Mouse (Mus musculus) ES-Bruce4 (cell line): ENCODE data around the gene Snrnp70. TPM values are rescaled to one million over a fixed set of nuclear protein-coding genes. Genes with fewer than 3 reads are reported as not detected.

Experiments
- H3K27ac ChIP-seq: 2 replicates; pipeline ENCODE4 v1.5.1; 2012; ENCODE audit warnings: low read length, inconsistent platforms; ENCODE audit not compliant: insufficient read depth
- H3K27me3 ChIP-seq: 2 replicates; pipeline ENCODE4 v1.6.1; 2012; ENCODE audit warnings: mild to moderate bottlenecking, low read length, inconsistent platforms; ENCODE audit not compliant: control insufficient read depth, poor library complexity, insufficient read depth, severe bottlenecking
- H3K36me3 ChIP-seq: 2 replicates; pipeline ENCODE4 v1.6.1; 2012; ENCODE audit warnings: inconsistent platforms, mild to moderate bottlenecking, low read length, moderate library complexity; ENCODE audit not compliant: control insufficient read depth, poor library complexity, insufficient read depth, severe bottlenecking
- H3K4me1 ChIP-seq: one replicate; pipeline ENCODE4 v1.8.1; 2011; ENCODE audit warnings: low read length; ENCODE audit not compliant: control insufficient read depth, insufficient read depth
- H3K4me3 ChIP-seq: 2 replicates; pipeline ENCODE4 v1.5.1; 2011; ENCODE audit warnings: low read depth, mild to moderate bottlenecking, low read length
- H3K9ac ChIP-seq: 2 replicates; pipeline ENCODE4 v1.6.1; 2012; ENCODE audit warnings: low read depth, mild to moderate bottlenecking, inconsistent platforms; ENCODE audit not compliant: poor library complexity, severe bottlenecking
- H3K9me3 ChIP-seq: replicated peaks from 2 replicates; pipeline ENCODE4 v1.6.1; 2012; ENCODE audit warnings: mild to moderate bottlenecking, low read length, inconsistent platforms; ENCODE audit not compliant: control insufficient read depth, poor library complexity, insufficient read depth, severe bottlenecking
- CTCF ChIP-seq: IDR thresholded peaks from one replicate; pipeline ENCODE4 v1.8.1; 2011; ENCODE audit warnings: low read depth, low read length
- EP300 ChIP-seq: IDR thresholded peaks from 2 replicates; pipeline ENCODE4 v1.6.1; 2011; ENCODE audit warnings: low read depth, low read length; ENCODE audit not compliant: insufficient read depth
- POLR2A ChIP-seq: IDR thresholded peaks from one replicate; pipeline ENCODE4 v1.8.1; 2011; ENCODE audit warnings: low read length; ENCODE audit not compliant: insufficient read depth
- polyA plus RNA-seq: library from polyadenylated mRNA; stranded (reverse); fragments of >200 nt; gene quantifications from 2 replicates; pipeline ENCODE4 v1.2.4, GENCODE M21; 2011; ENCODE audit warnings: low read depth; ENCODE audit not compliant: missing spikeins, insufficient read depth, insufficient read length

Gene Snrnp70
- polyA plus RNA-seq, result 686 and 799 TPM in 2 replicates

GRCm38 (mm10) chr7:45395578-45396336 is at the start of gene Snrnp70:
TSS of gene Snrnp70 (minus strand) at chr7:45395742.
- Histone ChIP-seq H3K4me3 (peak within 1 kb of the TSS; percentile 79), H3K36me3 (peaks cover 35% of the 10 kb centered on the region), H3K9ac (peak within 1 kb of the TSS; percentile 86), H3K27me3 (no peaks in the 10 kb centered on the region), H3K27ac (peak within 1 kb of the TSS; percentile 77), H3K4me1 (peaks cover 9% of the 10 kb centered on the region), H3K9me3 (no peaks in the 10 kb centered on the region)
- TF ChIP-seq POLR2A (peak; percentile 72), CTCF (no peak), EP300 (0 out of 2 replicates have a peak, but pooled peaks have one; percentile 1)

- H3K9ac ChIP-seq, result no peak overlapping the region
These were observed 48.2 kb upstream of the Snrnp70 start for GRCm38 (mm10) chr7:45443526-45444420.

DNA sequence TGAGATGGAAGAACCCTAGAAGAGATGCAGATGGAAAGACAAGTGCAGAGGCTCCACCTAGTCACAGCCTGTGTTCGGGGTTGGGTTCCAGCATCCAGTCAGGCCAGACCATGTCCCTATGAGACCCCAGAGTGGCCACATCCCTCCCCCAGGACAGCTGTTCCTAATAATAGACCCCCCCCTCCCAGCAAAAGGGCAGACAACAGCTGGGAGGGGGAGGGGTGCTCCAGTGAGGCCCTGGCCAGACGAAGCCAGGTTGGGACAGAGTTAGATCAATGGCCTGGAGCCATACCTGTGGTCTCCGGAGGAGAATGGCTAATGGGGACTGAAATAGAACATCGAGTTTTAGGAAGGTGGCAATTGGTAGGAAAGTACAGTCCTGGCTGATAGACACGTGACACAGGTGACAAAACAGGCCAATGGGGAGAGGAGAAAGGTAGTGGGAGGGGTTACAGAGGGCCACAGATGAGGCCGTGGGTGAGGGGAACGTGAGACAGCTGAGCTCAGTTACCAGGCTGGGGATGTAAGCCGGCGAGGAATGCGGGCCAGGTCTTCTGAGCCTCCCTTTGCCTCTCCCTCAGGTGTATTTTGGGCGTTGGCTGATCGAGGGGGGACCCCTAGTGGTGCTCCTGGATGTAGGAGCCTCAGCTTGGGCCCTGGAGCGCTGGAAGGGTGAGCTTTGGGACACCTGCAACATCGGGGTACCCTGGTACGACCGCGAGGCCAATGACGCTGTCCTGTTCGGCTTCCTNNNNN is 42.2 kb upstream of the Snrnp70 start, which contains the start of gene Ruvbl2:
Ruvbl2 (minus strand) TSS at position 576 of the 756 bp plus-strand sequence.
- Histone ChIP-seq H3K27ac (0 out of 2 replicates have a peak within 1 kb of the TSS, but pooled peaks have one; percentile 2), H3K36me3 (no peaks in the 10 kb centered on the region), H3K4me1 (peaks cover 8% of the 10 kb centered on the region), H3K9me3 (no peaks in the 10 kb centered on the region), H3K9ac (peak within 1 kb of the TSS; percentile 29; the same call in 1 of the 2 replicates), H3K4me3 (peak within 1 kb of the TSS; percentile 41), H3K27me3 (no peaks in the 10 kb centered on the region)
- TF ChIP-seq CTCF, result peak; percentile 63
- TF ChIP-seq EP300, result no peak
- no peak for TF ChIP-seq POLR2A

More at GRCm38 (mm10) chr7:45443526-45444420, 48.2 kb upstream of the Snrnp70 start:
- H3K4me1 ChIP-seq, result no peaks in the 10 kb centered on the region
- H3K27me3 ChIP-seq, result no peaks in the 10 kb centered on the region
- H3K36me3 ChIP-seq, result 0 out of 2 replicates have a peak, but pooled peaks cover 2% of the 10 kb centered on the region
- no peak overlapping the region for H3K4me3 ChIP-seq
- no peak overlapping the region for H3K27ac ChIP-seq
- no peaks in the 10 kb centered on the region for H3K9me3 ChIP-seq
- no peak for TF ChIP-seq POLR2A
- no peak for TF ChIP-seq CTCF
- TF ChIP-seq EP300, result no peak

DNA sequence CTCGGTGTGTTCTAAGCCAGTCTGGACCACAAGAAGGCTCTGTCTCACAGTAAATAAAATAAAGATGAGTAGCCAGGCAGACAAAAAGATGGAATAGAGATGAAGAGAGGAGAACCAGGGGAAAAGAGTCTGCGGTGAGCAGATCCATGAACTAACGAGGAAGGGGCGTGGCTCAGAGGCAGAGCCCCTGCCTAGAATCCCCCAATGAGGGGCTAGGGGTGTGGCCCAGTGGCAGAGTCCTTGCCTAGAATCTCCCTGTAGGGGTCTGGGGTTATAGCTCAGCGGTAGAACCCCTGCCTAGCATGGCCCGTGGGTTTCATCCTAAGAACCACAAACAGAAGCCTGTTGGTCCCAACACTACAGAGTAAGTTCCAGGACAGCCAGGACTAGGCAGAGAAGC is 41.5 kb upstream of the Snrnp70 start:
- Histone ChIP-seq H3K36me3 (peaks cover under 1% of the 10 kb centered on the region; the same call in 1 of the 2 replicates), H3K27ac (no peak overlapping the region), H3K4me3 (peak overlapping the region; percentile 27), H3K9ac (0 out of 2 replicates have a peak overlapping the region, but pooled peaks have one; percentile 8), H3K4me1 (peaks cover 8% of the 10 kb centered on the region), H3K27me3 (no peaks in the 10 kb centered on the region), H3K9me3 (no peaks in the 10 kb centered on the region)
- TF ChIP-seq CTCF, result no peak
- TF ChIP-seq POLR2A, result no peak
- no peak for TF ChIP-seq EP300

- H3K4me1 ChIP-seq, result peaks cover 8% of the 10 kb centered on the region
- no peaks in the 10 kb centered on the region for H3K9me3 ChIP-seq
- no peaks in the 10 kb centered on the region for H3K27me3 ChIP-seq
- no peak overlapping the region for H3K9ac ChIP-seq
- H3K27ac ChIP-seq, result no peak overlapping the region
- H3K4me3 ChIP-seq, result no peak overlapping the region
- peaks cover 6% of the 10 kb centered on the region for H3K36me3 ChIP-seq
- TF ChIP-seq CTCF (no peak), EP300 (no peak), POLR2A (no peak)
These were observed 40.9 kb upstream of the Snrnp70 start for GRCm38 (mm10) chr7:45436444-45436843.
